Mouse (Mus musculus) gastrocnemius, adult 2 months (tissue): ENCODE data around the gene Stard10. TPM values are rescaled to one million over a fixed set of nuclear protein-coding genes. Genes with fewer than 3 reads are reported as not detected.
A peak's percentile ranks its signal among the peaks of the same experiment; 100 is the strongest.

Source experiments
- DNase-seq: peaks from one replicate; pipeline ENCODE4 v3.0.0; 2022
- H3K27ac ChIP-seq: fragments of 200-600 bp; 2 replicates; pipeline ENCODE4 v1.8.1; 2022; ENCODE audit warnings: mild to moderate bottlenecking
- H3K4me3 ChIP-seq: fragments of 200-600 bp; 2 replicates; pipeline ENCODE4 v1.8.1; 2022; ENCODE audit warnings: mild to moderate bottlenecking, moderate library complexity
- CTCF ChIP-seq: fragments of 200-600 bp; IDR thresholded peaks from 2 replicates; pipeline ENCODE4 v1.8.1; 2022; ENCODE audit warnings: antibody characterized with exemption, mild to moderate bottlenecking, moderate library complexity
- intact Hi-C: fragments of 180-260 bp; cut with DNase I; formaldehyde crosslinking; loops from one replicate; pipeline ENCODE4 v1.15.1; 2025
- long read RNA-seq, 2 experiments: library from polyadenylated mRNA; stranded (forward); transcript quantifications; one replicate each; pipeline ENCODE4 v2.0.0; 2021
- total RNA-seq, 2 experiments: library from RNA; stranded (reverse); gene quantifications; 2 replicates each; pipeline ENCODE4 v1.2.3; 2021

Stard10 gene
- 10 to 100 TPM; 32.5 to 49.8 TPM for total RNA-seq
- long read RNA-seq, experiment 1, transcript Stard10-201 (7 exons, 1,400 nt): major isoform, 61 of 66 reads
- long read RNA-seq, experiment 1, partial matches to known transcripts: 2 of 66 reads
- long read RNA-seq, experiment 1, other reads (novel, unspliced or antisense): 3 of 66 reads
- long read RNA-seq, experiment 2, transcript Stard10-201 (7 exons, 1,400 nt): major isoform, 54 of 56 reads
- long read RNA-seq, experiment 2, partial matches to known transcripts: 1 of 56 reads
- long read RNA-seq, experiment 2, other reads (novel, unspliced or antisense): 1 of 56 reads

GRCm38 (mm10) chr7:101317014-101317413 is at the start of gene Stard10:
TSS of gene Stard10 (plus strand) at chr7:101317086.
- intact Hi-C loops: no loop called here
- no peak for TF ChIP-seq CTCF
- no peak for DNase-seq
- no peak within 1 kb of the TSS for H3K4me3 ChIP-seq
- no peak within 1 kb of the TSS for H3K27ac ChIP-seq

GRCm38 (mm10) chr7:101267457-101268259 is 49.2 kb upstream of the Stard10 start:
- no peak for DNase-seq
- H3K4me3 ChIP-seq: no peak overlapping the region
- peak overlapping the region; percentile 24; the same call in 1 of the 2 replicates for H3K27ac ChIP-seq
- intact Hi-C loops: no loop called here
- no peak for TF ChIP-seq CTCF

GRCm38 (mm10) chr7:101271602-101272001 is 45.3 kb upstream of the Stard10 start:
- no peak for DNase-seq
- intact Hi-C loops: no loop called here
- no peak overlapping the region for H3K4me3 ChIP-seq

GRCm38 (mm10) chr7:101272466-101273160 is 44.3 kb upstream of the Stard10 start:
- intact Hi-C loops: no loop called here
- no peak for DNase-seq
- Histone ChIP-seq H3K4me3 (no peak overlapping the region), H3K27ac (no peak overlapping the region)
- TF ChIP-seq CTCF: no peak

More at GRCm38 (mm10) chr7:101271602-101272001, 45.3 kb upstream of the Stard10 start:
- TF ChIP-seq CTCF: peak; percentile 26; the same call in 1 of the 2 replicates
- no peak overlapping the region for H3K27ac ChIP-seq

- Histone ChIP-seq H3K27ac (no peak overlapping the region), H3K4me3 (no peak overlapping the region)
- DNase-seq: no peak
- intact Hi-C loops: no loop called here
- TF ChIP-seq CTCF: no peak
Measured at GRCm38 (mm10) chr7:101282721-101283120, 34.2 kb upstream of the Stard10 start.

GRCm38 (mm10) chr7:101284504-101284903 is 32.4 kb upstream of the Stard10 start:
- intact Hi-C loops: no loop called here
- TF ChIP-seq CTCF: no peak

GRCm38 (mm10) chr7:101286891-101287290 is 30.0 kb upstream of the Stard10 start:
- Histone ChIP-seq H3K4me3 (no peak overlapping the region), H3K27ac (no peak overlapping the region)

More at GRCm38 (mm10) chr7:101284504-101284903, 32.4 kb upstream of the Stard10 start:
- H3K4me3 ChIP-seq: no peak overlapping the region
- no peak for DNase-seq
- H3K27ac ChIP-seq: no peak overlapping the region

GRCm38 (mm10) chr7:101287820-101288219 is 29.1 kb upstream of the Stard10 start:
- DNase-seq: no peak
- no peak for TF ChIP-seq CTCF
- Histone ChIP-seq H3K27ac (no peak overlapping the region), H3K4me3 (no peak overlapping the region)
- intact Hi-C loops: loop anchor here (1.0 to 5.0 kb wide), 2 partner anchors 51 to 227 kb away; no protein-coding TSS in a partner anchor

More at GRCm38 (mm10) chr7:101286891-101287290, 30.0 kb upstream of the Stard10 start:
- intact Hi-C loops: loop anchor here (5.0 kb wide), 1 partner anchor 50 kb away; no protein-coding TSS in a partner anchor
- DNase-seq: no peak
- TF ChIP-seq CTCF: no peak

GRCm38 (mm10) chr7:101288436-101288835 is 28.4 kb upstream of the Stard10 start:
- peak; percentile 94 for TF ChIP-seq CTCF
- DNase-seq: peak; percentile 67
- intact Hi-C loops: loop anchor here (1.0 to 5.0 kb wide), 2 partner anchors 51 to 227 kb away; no protein-coding TSS in a partner anchor
- H3K27ac ChIP-seq: peak overlapping the region; percentile 59
- no peak overlapping the region for H3K4me3 ChIP-seq

- Histone ChIP-seq H3K4me3 (no peak overlapping the region), H3K27ac (no peak overlapping the region)
- DNase-seq: no peak
- intact Hi-C loops: no loop called here
- no peak for TF ChIP-seq CTCF
Measured at GRCm38 (mm10) chr7:101290401-101290800, 26.5 kb upstream of the Stard10 start.

- no peak overlapping the region for H3K4me3 ChIP-seq
- no peak overlapping the region for H3K27ac ChIP-seq
- no peak for DNase-seq
- intact Hi-C loops: no loop called here
- no peak for TF ChIP-seq CTCF
Measured at GRCm38 (mm10) chr7:101291211-101291610, 25.7 kb upstream of the Stard10 start.

- intact Hi-C loops: no loop called here
- no peak for DNase-seq
- no peak overlapping the region for H3K27ac ChIP-seq
- H3K4me3 ChIP-seq: no peak overlapping the region
- no peak for TF ChIP-seq CTCF
Measured at GRCm38 (mm10) chr7:101291641-101292040, 25.2 kb upstream of the Stard10 start.
